Comparison of ENCODE assay signal across 8 mouse cellular contexts in the genomic region with DNA sequence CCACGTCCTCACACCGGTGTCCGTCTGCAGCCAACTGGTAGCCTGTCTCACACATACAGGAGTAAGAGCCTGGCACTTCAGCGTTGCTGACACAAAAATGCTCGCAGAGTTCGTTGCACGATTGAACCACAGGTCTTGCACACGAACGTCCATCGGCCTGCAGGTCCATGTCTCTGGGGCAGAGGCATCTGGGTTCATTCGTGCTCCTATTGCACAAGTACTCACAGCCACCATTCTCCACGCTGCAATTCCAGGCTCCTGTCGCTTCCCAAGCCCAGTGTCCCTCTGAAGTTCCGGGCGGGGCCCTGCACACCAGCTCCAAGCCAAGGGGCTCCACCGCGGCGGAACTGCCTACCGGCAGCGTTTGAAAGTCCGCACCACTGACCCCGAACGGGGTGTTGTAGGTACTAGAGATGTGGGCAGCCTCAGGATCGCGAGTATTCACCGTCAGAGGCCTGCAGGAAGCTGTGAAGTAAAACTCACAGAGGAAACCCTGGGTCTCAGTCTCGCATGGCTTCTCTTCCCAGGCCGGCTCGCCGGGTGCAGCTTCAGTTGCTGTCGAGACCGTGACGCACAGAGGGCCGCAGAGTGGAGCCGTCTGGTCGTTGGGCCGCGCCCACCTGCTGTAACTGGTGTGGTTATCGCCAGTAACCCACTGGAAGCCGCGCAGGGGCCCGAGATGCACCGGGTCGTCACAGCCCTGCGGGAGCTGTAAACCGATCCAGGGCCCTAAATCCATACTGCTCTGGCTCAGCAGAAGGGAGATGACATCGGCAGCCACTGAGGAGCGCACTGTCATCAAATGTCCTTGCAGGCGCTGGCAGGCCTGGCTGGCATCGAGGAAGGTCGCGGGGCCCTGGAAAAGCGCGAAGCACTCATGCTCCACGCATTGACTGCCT. TPM values are rescaled to one million over a fixed set of nuclear protein-coding genes. Genes with fewer than 3 reads are reported as not detected.
DNase-seq lines count a peak whose midpoint lies in the region; ATAC-seq and TF ChIP-seq lines count a peak whose summit lies in the region.

No protein-coding gene starts in this region.

- 5% methylated on average over 55 of the region's 55 CpGs for WGBS in forebrain, embryonic 11.5 days
- WGBS in hindbrain, embryonic 10.5 days: 4% methylated on average over 55 of the region's 55 CpGs
- WGBS in liver, adult 2 months: 5% methylated on average over 55 of the region's 55 CpGs
- WGBS in midbrain, postnatal 0 days: 7% methylated on average over 55 of the region's 55 CpGs

- ATAC-seq in forebrain, embryonic 11.5 days (replicated peaks; ENCODE audit: low FRiP score): peak; percentile 13
- ATAC-seq in midbrain, postnatal 0 days (ENCODE audit: low FRiP score): peak; percentile 51

- no peak overlapping the region for H3K27ac ChIP-seq in forebrain, embryonic 11.5 days (ENCODE audit: low read depth, low read length)
- peak overlapping the region; percentile 62 for H3K27ac ChIP-seq in hindbrain, embryonic 10.5 days
- peak overlapping the region; percentile 50 for H3K27ac ChIP-seq in liver, adult 2 months (replicated peaks; ENCODE audit: insufficient read depth, low read depth, low read length)
- no peak overlapping the region for H3K27ac ChIP-seq in midbrain, postnatal 0 days (ENCODE audit: low read depth, low read length)

- H3K36me3 ChIP-seq in forebrain, embryonic 11.5 days (ENCODE audit: control insufficient read depth, insufficient read depth, low read length): no peaks in the 10 kb centered on the region
- H3K36me3 ChIP-seq in hindbrain, embryonic 10.5 days: no peaks in the 10 kb centered on the region
- H3K36me3 ChIP-seq in liver, adult 2 months (ENCODE audit: control insufficient read depth, insufficient read depth, low read length): no peaks in the 10 kb centered on the region
- H3K36me3 ChIP-seq in midbrain, postnatal 0 days (ENCODE audit: insufficient read depth, low read length): no peaks in the 10 kb centered on the region

- no peak for TF ChIP-seq POLR2A in liver, adult 2 months (IDR thresholded peaks at IDR 0.05; ENCODE audit: extremely low read depth, insufficient read depth, low read length)

- no peaks in the 10 kb centered on the region for H3K9me3 ChIP-seq in forebrain, embryonic 11.5 days (ENCODE audit: control insufficient read depth, low read length)
- no peaks in the 10 kb centered on the region for H3K9me3 ChIP-seq in hindbrain, embryonic 10.5 days
- no peaks in the 10 kb centered on the region for H3K9me3 ChIP-seq in midbrain, postnatal 0 days (ENCODE audit: low read length)

- TF ChIP-seq CTCF in liver, adult 2 months (IDR thresholded peaks at IDR 0.05; ENCODE audit: low read depth, low read length): no peak
- TF ChIP-seq CTCF in midbrain, postnatal 0 days (IDR thresholded peaks at IDR 0.05): peak; percentile 1; the same call in 1 of the 2 replicates

- H3K4me2 ChIP-seq in forebrain, embryonic 11.5 days (ENCODE audit: low read depth, low read length, severe bottlenecking): peak overlapping the region; percentile 53
- peak overlapping the region; percentile 52 for H3K4me2 ChIP-seq in midbrain, postnatal 0 days (ENCODE audit: low read depth, low read length, poor library complexity, severe bottlenecking)

- peak overlapping the region; percentile 12; the same call in 1 of the 2 replicates for H3K9ac ChIP-seq in forebrain, embryonic 11.5 days (ENCODE audit: low read length)
- H3K9ac ChIP-seq in liver, adult 2 months (ENCODE audit: low read depth, low read length): peak overlapping the region; percentile 67
- peak overlapping the region; percentile 3; the same call in 1 of the 2 replicates for H3K9ac ChIP-seq in midbrain, postnatal 0 days (replicated peaks; ENCODE audit: low read length, poor library complexity, severe bottlenecking)

- H3K4me3 ChIP-seq in forebrain, embryonic 11.5 days (ENCODE audit: low read depth, low read length): peak overlapping the region; percentile 29
- H3K4me3 ChIP-seq in hindbrain, embryonic 10.5 days: peak overlapping the region; percentile 50
- peak overlapping the region; percentile 77 for H3K4me3 ChIP-seq in liver, adult 2 months (ENCODE audit: insufficient read depth, low read depth, low read length)
- H3K4me3 ChIP-seq in midbrain, postnatal 0 days (ENCODE audit: low read depth, low read length): peak overlapping the region; percentile 31

- H3K27me3 ChIP-seq in forebrain, embryonic 11.5 days (ENCODE audit: control insufficient read depth, insufficient read depth, low read length): peaks cover 37% of the 10 kb centered on the region
- peaks cover 56% of the 10 kb centered on the region for H3K27me3 ChIP-seq in hindbrain, embryonic 10.5 days (ENCODE audit: insufficient read depth, poor library complexity, severe bottlenecking)
- no peaks in the 10 kb centered on the region for H3K27me3 ChIP-seq in liver, adult 2 months (ENCODE audit: control insufficient read depth, insufficient read depth, low read length)
- peaks cover 34% of the 10 kb centered on the region for H3K27me3 ChIP-seq in midbrain, postnatal 0 days (ENCODE audit: insufficient read depth, low read length)

- peaks cover 5% of the 10 kb centered on the region; the same call in 1 of the 2 replicates for H3K4me1 ChIP-seq in forebrain, embryonic 11.5 days (replicated peaks; ENCODE audit: control insufficient read depth, insufficient read depth, low read length)
- peaks cover 36% of the 10 kb centered on the region for H3K4me1 ChIP-seq in hindbrain, embryonic 10.5 days (replicated peaks)
- H3K4me1 ChIP-seq in liver, adult 2 months (ENCODE audit: control insufficient read depth, insufficient read depth, low read length): no peaks in the 10 kb centered on the region
- peaks cover 4% of the 10 kb centered on the region; the same call in 1 of the 2 replicates for H3K4me1 ChIP-seq in midbrain, postnatal 0 days (ENCODE audit: insufficient read depth, low read length)

- H3K79me2 ChIP-seq in liver, adult 2 months (ENCODE audit: control insufficient read depth, insufficient read depth, low read length): no peaks in the 10 kb centered on the region

- DNase-seq in ovary, postnatal 36 days (ENCODE audit: low spot score): peak; percentile 37
- no peak for DNase-seq in ovary, postnatal 14 days (ENCODE audit: low spot score)
- peak; percentile 63 for DNase-seq in forebrain, embryonic 11.5 days (ENCODE audit: low spot score)
- peak; percentile 59 for DNase-seq in hindbrain, embryonic 10.5 days (ENCODE audit: low spot score)
- DNase-seq in liver, adult 2 months (ENCODE audit: extremely low read depth, low read depth, low spot score): no peak
- no peak for DNase-seq in midbrain, postnatal 0 days (ENCODE audit: low spot score)
- DNase-seq in urinary bladder, postnatal 14 days (ENCODE audit: low spot score): peak; percentile 44
- no peak for DNase-seq in left cerebral cortex, adult 18-20 months (ENCODE audit: low spot score in 2 of 2)

RNA-seq across cellular contexts. Expression of gene Thbd, which starts 0.8 kb away (rescaled TPM):
- 4.9 and 6.0 TPM in 2 replicates for polyA plus RNA-seq in forebrain, embryonic 11.5 days (2014; fragmentation: Nextera tagmentation; extraction: Ambion mirVana)
- 6.8 and 7.8 TPM in 2 replicates for polyA plus RNA-seq in hindbrain, embryonic 10.5 days (2016; fragmentation: Nextera tagmentation; extraction: Ambion mirVana)
- 2.3 TPM in 2 replicates for total RNA-seq in liver, adult 2 months (2014; rRNA removed)
- 2.0 and 2.2 TPM in 2 replicates for polyA plus RNA-seq in liver, adult 2 months (2012; rRNA removed)
- total RNA-seq in midbrain, postnatal 0 days (2014; rRNA removed): 26.1 and 34.3 TPM in 2 replicates
- 14.7 and 15.6 TPM in 2 replicates for polyA plus RNA-seq in midbrain, postnatal 0 days (2015; fragmentation: Nextera tagmentation; extraction: Ambion mirVana)
- total RNA-seq in left cerebral cortex, adult 18-20 months (2021): 10 to 100 TPM; 11.4 to 20.3 TPM

RNA-seq across cellular contexts. Expression of gene Sstr4, which starts 12.1 kb away (rescaled TPM):
- 0.52 and 1.1 TPM in 2 replicates for polyA plus RNA-seq in forebrain, embryonic 11.5 days (2014; fragmentation: Nextera tagmentation; extraction: Ambion mirVana)
- 0.45 and 0.63 TPM in 2 replicates for polyA plus RNA-seq in hindbrain, embryonic 10.5 days (2016; fragmentation: Nextera tagmentation; extraction: Ambion mirVana)
- not detected in 2 replicates for total RNA-seq in liver, adult 2 months (2014; rRNA removed)
- not detected in 2 replicates for polyA plus RNA-seq in liver, adult 2 months (2012; rRNA removed)
- 13.5 and 14.0 TPM in 2 replicates for total RNA-seq in midbrain, postnatal 0 days (2014; rRNA removed)
- polyA plus RNA-seq in midbrain, postnatal 0 days (2015; fragmentation: Nextera tagmentation; extraction: Ambion mirVana): 2.7 TPM in 2 replicates
- total RNA-seq in left cerebral cortex, adult 18-20 months (2021): 10 to 100 TPM; 27.4 to 35.5 TPM

RNA-seq across cellular contexts. Expression of gene Cd93, which starts 36.1 kb away (rescaled TPM):
- 5.2 and 5.8 TPM in 2 replicates for polyA plus RNA-seq in forebrain, embryonic 11.5 days (2014; fragmentation: Nextera tagmentation; extraction: Ambion mirVana)
- polyA plus RNA-seq in hindbrain, embryonic 10.5 days (2016; fragmentation: Nextera tagmentation; extraction: Ambion mirVana): 4.7 and 6.3 TPM in 2 replicates
- 3.0 and 4.0 TPM in 2 replicates for total RNA-seq in liver, adult 2 months (2014; rRNA removed)
- 1.1 TPM in 2 replicates for polyA plus RNA-seq in liver, adult 2 months (2012; rRNA removed)
- total RNA-seq in midbrain, postnatal 0 days (2014; rRNA removed): 16.9 and 23.0 TPM in 2 replicates
- polyA plus RNA-seq in midbrain, postnatal 0 days (2015; fragmentation: Nextera tagmentation; extraction: Ambion mirVana): 4.1 and 4.5 TPM in 2 replicates
- total RNA-seq in left cerebral cortex, adult 18-20 months (2021): 1 to 10 TPM; 4.6 to 5.3 TPM

Comparison
In these comparisons a context has a peak if more than half of its experiments do, and no peak if none do; other contexts are left out.
1. DNase-seq: peak in ovary, postnatal 36 days (single experiment), forebrain, embryonic 11.5 days (single experiment), hindbrain, embryonic 10.5 days (single experiment) and urinary bladder, postnatal 14 days (single experiment); none in ovary, postnatal 14 days (single experiment), liver, adult 2 months (single experiment), midbrain, postnatal 0 days (single experiment) and left cerebral cortex, adult 18-20 months (0 of 2).
2. H3K27ac ChIP-seq: peak in hindbrain, embryonic 10.5 days (single experiment) and liver, adult 2 months (single experiment); none in forebrain, embryonic 11.5 days (single experiment) and midbrain, postnatal 0 days (single experiment).
3. H3K9ac ChIP-seq: peak in every context shown above with its lines; median percentile 67 in liver, adult 2 months; 12 in forebrain, embryonic 11.5 days; 3 in midbrain, postnatal 0 days.
4. Peak in every context shown above with its lines, with median percentiles within 50 percentile points of each other: H3K4me3 ChIP-seq.